Mouse (Mus musculus) induced T-regulatory cell, adult 2 months (primary cell): ENCODE measurements around the gene Kpna6.
"Not testable (repeated sequence)": the region's sequence is repeated elsewhere in the genome, so short reads cannot be mapped to it uniquely, and the experiment has no call there.

Experiments used
- DNase-seq: peaks from one replicate; pipeline ENCODE4 v3.0.0-alpha.2; 2012; ENCODE audit warnings: low read depth

Kpna6 gene

DNA sequence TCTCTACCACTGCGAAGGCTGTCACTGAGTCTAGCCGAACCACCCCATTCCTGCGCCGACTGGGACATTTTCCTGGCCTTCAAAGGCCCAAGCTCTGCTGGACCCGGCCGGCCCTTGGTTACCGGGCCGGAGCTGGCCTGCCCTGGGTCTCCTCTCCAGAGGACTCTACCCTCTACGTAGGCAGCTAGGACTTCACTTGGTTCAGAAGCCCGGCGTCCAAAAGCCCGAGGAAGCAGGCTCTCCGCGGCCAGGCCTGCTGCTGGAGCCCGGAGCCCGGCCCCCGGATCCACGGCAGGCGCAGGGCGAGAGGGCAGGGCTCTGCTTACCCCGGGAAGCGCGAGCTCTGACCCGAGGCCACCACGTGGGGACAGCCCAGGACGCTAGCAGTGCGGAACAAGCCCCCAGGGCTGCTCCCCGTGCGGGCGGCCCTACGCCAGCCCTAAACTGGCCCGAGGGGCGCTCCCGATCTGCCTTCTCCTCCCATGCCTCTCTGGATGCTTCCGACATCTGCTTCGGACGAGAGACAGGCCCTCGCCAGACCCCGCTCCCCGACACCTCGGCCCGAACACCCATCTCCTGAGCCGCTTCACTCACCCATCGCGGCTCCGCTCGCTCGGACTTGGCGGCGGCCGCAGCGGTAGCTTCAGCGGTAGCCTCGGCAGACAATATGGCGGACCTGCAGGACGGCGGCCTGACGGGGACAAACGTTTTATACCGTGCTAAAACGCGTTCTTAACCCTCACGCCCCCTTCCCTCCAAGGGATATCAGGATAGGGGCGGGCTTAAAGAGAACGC lies at the start of gene Kpna6:
Gene Kpna6, minus strand, starts transcription at position 685 of the 795 bp plus-strand sequence.
- DNase-seq, result peak; percentile 89

DNA sequence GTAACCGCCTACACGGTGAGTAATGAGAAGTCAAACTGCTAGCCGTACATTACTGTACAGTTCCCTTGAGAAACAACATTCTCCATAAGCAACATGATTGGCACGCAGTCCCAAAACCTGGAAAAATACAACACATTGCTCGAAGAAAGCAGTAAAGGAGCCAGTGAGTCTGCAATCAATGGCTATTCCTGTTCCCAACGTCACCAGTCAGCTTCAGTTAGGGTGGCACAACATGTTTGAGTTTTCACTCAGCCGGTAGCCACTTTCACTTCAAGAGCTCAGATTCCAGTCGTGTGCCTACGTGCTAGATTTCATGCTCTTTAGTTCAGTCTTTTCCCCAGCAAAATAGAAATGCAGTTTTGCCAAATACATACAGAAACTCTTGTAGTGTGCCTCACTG lies 43.7 kb upstream of the Kpna6 start:
- no peak for DNase-seq

- no peak for DNase-seq
These were observed 37.0 kb upstream of the Kpna6 start for GRCm38 (mm10) chr4:129709486-129710129.

GRCm38 (mm10) chr4:129706750-129707149 lies 34.2 kb upstream of the Kpna6 start:
- no peak for DNase-seq

DNA sequence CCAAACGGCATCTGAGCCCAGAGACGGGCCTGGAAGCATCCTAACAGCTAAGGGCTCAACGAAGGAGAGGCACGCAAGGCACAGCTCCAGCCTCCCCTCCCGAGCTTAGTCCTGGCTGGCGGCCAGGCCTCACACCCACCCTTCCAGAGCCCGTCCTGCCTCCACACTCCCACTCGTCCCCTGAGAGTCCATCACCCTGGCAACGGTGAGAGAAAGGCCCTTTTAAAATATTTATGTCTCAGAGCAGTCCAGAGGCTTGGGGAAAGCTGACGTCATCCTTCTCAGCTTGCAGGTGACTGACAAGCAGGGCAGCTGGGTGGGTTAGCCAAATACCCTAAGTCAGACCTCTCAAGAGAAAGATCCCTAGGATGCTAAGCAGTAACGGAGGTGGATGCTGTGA lies 29.9 kb upstream of the Kpna6 start:
- DNase-seq, result no peak

- DNase-seq, result peak; percentile 96
These were observed 29.2 kb upstream of the Kpna6 start for GRCm38 (mm10) chr4:129701503-129702377.

DNA sequence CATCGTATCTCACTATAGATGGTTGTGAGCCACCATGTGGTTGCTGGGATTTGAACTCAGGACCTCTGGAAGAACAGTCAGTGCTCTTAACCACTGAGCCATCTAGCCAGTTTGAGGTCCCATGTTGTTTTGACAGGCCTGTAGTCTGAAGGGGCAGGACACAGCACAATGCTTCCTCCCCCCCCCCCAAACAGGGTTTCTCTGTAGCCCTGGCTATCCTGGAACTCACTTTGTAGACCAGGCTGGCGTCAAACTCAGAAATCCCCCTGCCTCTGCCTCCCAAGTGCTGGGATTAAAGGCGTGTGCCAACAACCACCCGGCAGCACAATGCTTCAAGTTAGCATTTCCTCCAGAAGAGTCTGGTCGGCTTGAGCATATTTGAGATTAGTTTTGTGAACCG lies 28.1 kb upstream of the Kpna6 start:
- not testable (repeated sequence) for DNase-seq

GRCm38 (mm10) chr4:129700216-129700615 lies 27.6 kb upstream of the Kpna6 start:
- DNase-seq, result no peak

DNA sequence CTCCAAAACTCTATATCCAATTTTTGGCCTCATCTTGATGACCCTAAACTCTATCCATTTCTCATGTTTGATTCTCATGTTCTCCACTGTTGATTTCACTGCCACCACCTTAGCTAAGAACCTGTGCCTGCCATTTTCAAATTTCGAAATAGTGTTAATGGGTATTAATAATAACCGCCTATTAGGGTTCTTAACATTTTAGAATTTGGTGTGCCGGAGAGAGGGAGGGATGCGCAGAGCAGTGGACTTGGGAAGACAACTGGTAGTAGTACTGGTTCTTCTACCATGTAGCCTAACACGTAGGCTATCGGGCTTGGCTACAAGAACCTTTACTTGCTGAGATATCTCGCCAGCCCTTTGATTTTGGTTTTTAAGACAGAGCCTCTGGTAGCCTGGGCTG lies 24.6 kb upstream of the Kpna6 start:
- no peak for DNase-seq

DNA sequence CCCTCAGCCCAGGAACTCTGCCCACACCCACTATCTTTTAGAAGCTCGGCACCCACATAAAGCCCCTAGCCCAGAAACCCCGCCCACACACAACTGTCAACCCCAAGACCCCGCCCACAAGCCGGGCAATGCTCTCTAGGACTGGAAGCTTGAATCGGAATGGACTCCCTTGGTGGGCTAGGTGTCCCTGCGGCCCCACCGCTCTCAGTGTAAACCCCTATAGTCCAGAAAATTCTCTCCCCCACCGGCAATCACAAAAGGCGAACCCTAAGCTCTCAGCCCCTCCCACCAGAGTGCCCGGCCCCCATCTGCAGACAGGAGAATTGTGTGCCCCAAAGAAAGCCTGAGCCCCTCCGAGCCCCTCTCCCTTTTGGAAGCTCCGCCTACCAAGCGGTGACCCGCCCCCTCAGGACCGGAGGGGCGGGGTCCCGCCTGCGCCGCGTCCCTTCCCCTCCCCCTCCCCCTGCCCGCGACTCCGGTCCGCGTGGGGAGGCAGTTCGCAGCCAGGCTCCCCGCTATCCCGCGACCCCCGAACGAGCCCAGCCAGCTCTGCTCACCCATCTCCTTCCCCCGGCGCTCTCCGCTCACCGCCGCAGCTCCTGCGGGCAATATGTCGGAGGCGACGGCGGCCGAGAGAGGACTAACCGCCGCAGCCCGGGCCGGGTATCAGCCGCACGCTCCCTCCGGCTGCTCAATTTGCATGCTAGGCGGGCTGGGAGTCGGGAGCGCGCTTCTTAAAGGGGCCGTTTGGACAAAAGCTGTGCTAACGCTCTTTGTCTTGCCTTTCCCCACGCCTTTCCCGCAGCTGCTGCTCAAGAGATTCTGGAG lies 23.8 kb upstream of the Kpna6 start, which contains the start of gene Tmem39b:
Gene Tmem39b, minus strand, starts transcription at position 681 of the 828 bp plus-strand sequence.
- peak; percentile 91 for DNase-seq

GRCm38 (mm10) chr4:129695815-129696157 lies 23.2 kb upstream of the Kpna6 start:
- DNase-seq, result no peak

- DNase-seq, result no peak
These were observed 12.0 kb upstream of the Kpna6 start for GRCm38 (mm10) chr4:129684531-129684930.

- DNase-seq, result no peak
These were observed 11.4 kb upstream of the Kpna6 start for GRCm38 (mm10) chr4:129683901-129684493.

GRCm38 (mm10) chr4:129681837-129682236 lies 9.3 kb upstream of the Kpna6 start:
- DNase-seq, result no peak

DNA sequence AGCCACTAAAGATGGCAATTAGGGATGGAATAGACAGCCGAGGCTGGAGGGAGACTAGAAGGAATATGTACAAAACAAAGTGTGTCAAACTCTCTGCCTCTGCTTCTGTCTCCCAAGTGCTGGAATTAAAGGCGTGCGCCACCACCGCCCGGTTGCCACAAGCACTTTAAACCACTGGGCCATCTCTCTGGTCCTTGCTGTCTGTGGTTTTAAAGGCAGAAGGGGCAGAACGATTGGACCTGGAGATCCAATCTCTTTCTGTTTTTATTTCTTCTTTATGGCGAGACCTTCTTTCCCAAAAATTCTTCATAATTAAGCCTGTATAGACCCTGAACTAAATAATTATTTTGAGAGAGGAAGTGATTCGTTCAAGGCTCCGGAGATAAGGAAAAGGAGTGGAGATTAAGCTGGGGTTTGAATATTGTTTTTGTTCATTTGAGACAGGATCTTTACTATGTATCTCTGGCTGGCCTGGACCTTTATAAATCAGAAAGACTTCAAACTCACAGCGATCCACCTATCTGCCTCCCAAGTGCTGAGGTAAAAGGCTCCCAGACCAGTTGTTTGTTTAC lies 397 bp upstream of the Kpna6 start:
- DNase-seq, result no peak

DNA sequence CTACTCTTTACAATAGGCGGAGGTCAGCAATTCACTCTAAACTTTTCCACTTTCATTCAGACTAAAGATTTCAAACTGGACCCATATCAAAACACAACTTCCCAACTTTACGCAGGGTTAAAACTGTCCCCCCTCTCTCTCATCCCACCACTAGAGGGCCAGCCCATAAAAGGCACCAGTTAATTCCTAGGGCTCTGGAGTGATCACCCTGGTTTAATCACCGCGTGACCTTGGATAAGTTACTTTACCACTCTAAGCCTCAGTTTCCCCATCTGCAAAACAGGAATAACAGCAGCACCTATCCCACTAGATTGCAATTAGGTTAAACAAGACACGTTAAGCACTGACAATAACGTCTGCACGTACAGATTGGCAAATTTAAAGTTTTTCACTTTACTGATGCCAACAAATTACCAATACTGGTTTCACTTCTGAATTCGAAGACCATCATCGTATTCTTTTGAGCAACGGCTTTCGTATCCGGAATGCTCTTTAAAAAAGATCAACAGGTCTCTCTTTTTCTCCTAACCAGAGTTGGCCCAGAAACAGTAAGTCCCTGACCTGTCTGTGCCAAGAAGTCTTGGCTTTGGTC lies 980 bp downstream of the Kpna6 start:
- peak; percentile 81 for DNase-seq

- DNase-seq, result peak; percentile 28
These were observed 10.2 kb downstream of the Kpna6 start for GRCm38 (mm10) chr4:129662255-129662813.

- no peak for DNase-seq
These were observed 11.0 kb downstream of the Kpna6 start for GRCm38 (mm10) chr4:129661584-129661983.

GRCm38 (mm10) chr4:129654770-129655169 lies 17.8 kb downstream of the Kpna6 start:
- no peak for DNase-seq

DNA sequence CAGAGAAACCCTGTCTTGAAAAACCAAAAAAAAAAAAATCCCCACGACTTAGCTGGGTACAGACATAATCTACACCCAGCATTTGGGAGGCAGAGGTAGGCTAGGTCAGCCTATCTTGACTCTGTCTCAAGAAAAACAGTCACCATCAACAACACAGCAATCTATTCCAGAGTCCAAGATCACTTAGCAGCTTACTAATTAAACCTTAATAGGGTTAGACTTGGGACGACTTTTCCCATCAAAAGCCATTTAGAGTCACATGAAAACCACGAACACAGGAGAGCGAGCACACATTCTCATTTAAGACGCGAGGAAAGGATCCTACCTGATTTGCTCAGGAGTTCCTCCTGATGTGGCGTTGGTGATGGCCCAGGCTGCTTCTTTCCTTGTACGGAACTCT lies 22.2 kb downstream of the Kpna6 start:
- DNase-seq, result no peak
